Mouse (Mus musculus) heart, postnatal 0 days (tissue): Measurements from ENCODE around the gene Mum1.

Experiments
- CTCF ChIP-seq: IDR thresholded peaks from 2 replicates; pipeline ENCODE4 v1.5.1; 2016; ENCODE audit warnings: antibody characterized with exemption, control low read depth, low read depth
- EP300 ChIP-seq: IDR thresholded peaks from 2 replicates; pipeline ENCODE4 v1.6.1; 2016; ENCODE audit warnings: antibody characterized with exemption, low read depth

DNA sequence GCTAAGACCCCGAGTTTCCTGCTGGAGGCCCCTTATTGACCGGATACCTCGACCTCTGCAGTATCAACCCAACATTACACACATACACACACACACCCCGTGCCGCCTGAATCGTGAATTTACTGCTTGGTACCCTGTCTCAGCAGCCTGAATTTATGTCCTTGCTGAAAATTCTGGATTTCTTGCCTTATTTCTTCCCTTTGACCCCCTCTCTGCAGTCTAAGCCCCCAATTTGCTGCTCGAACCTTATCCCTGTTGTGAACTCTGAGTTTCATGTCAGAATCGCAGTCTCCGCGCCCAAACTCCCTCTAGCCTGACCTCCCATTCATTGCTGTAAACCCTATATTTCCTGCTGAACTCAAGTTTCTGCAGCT is 919 bp downstream of the Mum1 start:
- TF ChIP-seq CTCF = no peak
- no peak for TF ChIP-seq EP300
